Comparison of ENCODE assay signal across 31 mouse cellular contexts in the genomic region with DNA sequence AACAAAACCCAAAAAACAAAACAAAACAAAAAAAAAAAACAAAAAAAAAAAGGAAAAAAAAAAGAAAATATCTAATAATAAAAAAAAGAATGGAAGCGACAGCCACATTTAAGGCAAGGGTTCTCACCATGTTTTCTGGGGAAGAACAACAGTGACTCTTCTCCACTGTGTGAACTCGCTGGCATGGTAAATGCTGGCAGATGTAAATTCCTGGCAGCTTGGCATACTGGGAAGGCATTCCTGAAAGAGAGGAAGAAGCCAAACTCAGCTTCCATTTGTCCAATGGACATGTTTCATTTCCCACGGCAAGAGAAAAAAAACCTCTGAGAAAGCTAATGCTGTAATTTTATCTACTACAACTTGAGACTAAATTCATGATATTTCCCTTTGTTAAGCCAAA.
A peak's percentile ranks its signal among the peaks of the same experiment; 100 is the strongest.
DNase-seq lines count a peak whose midpoint lies in the region; ATAC-seq lines count a peak whose summit lies in the region.
"Had no signal": no experiment of that assay in that cellular context is flagged by ENCODE, and none has a peak within 500 bp of the region (broad histone marks: within the 10 kb centered on the region; RNA-seq: fewer than 3 reads in every experiment).

No protein-coding gene starts in this region.

- H3K27ac ChIP-seq in forebrain, embryonic 14.5 days (ENCODE audit: low read depth, low read length), result no peak overlapping the region
- H3K27ac ChIP-seq in forebrain, embryonic 10.5 days, result no peak overlapping the region
- no peak overlapping the region for H3K27ac ChIP-seq in kidney, embryonic 15.5 days
- H3K27ac ChIP-seq: embryonic facial prominence, embryonic 10.5 days; embryonic facial prominence, embryonic 15.5 days; forebrain, embryonic 13.5 days; heart, embryonic 10.5 days; hindbrain, embryonic 15.5 days; kidney, postnatal 0 days; limb, embryonic 12.5 days; liver, embryonic 15.5 days; midbrain, embryonic 10.5 days; midbrain, embryonic 15.5 days; neural tube, embryonic 12.5 days had no signal

- ATAC-seq in forebrain, embryonic 14.5 days, result no peak
- ATAC-seq in kidney, embryonic 15.5 days (replicated peaks; ENCODE audit: low FRiP score), result no peak
- ATAC-seq: forebrain, embryonic 13.5 days; midbrain, embryonic 15.5 days had no signal

- no peak overlapping the region for H3K4me3 ChIP-seq in forebrain, embryonic 14.5 days (ENCODE audit: low read depth, low read length)
- no peak overlapping the region for H3K4me3 ChIP-seq in forebrain, embryonic 10.5 days
- no peak overlapping the region for H3K4me3 ChIP-seq in kidney, embryonic 15.5 days (replicated peaks)
- H3K4me3 ChIP-seq: embryonic facial prominence, embryonic 10.5 days; embryonic facial prominence, embryonic 15.5 days; forebrain, embryonic 13.5 days; heart, embryonic 10.5 days; hindbrain, embryonic 15.5 days; limb, embryonic 12.5 days; liver, embryonic 15.5 days; midbrain, embryonic 10.5 days; midbrain, embryonic 15.5 days; myocyte; neural tube, embryonic 12.5 days had no signal

- no peak overlapping the region for H3K9ac ChIP-seq in forebrain, embryonic 14.5 days (ENCODE audit: low read length)
- no peak overlapping the region for H3K9ac ChIP-seq in kidney, embryonic 15.5 days
- H3K9ac ChIP-seq: embryonic facial prominence, embryonic 15.5 days; forebrain, embryonic 13.5 days; hindbrain, embryonic 15.5 days; limb, embryonic 12.5 days; liver, embryonic 15.5 days; lung, embryonic 14.5 days; midbrain, embryonic 15.5 days; neural tube, embryonic 12.5 days had no signal

- H3K4me1 ChIP-seq in forebrain, embryonic 14.5 days (ENCODE audit: control insufficient read depth, insufficient read depth, low read length), result no peaks in the 10 kb centered on the region
- no peaks in the 10 kb centered on the region for H3K4me1 ChIP-seq in forebrain, embryonic 10.5 days
- no peaks in the 10 kb centered on the region for H3K4me1 ChIP-seq in kidney, embryonic 15.5 days
- H3K4me1 ChIP-seq: embryonic facial prominence, embryonic 15.5 days; forebrain, embryonic 13.5 days; hindbrain, embryonic 15.5 days; limb, embryonic 12.5 days; liver, embryonic 15.5 days; midbrain, embryonic 10.5 days; midbrain, embryonic 15.5 days; neural tube, embryonic 12.5 days had no signal

- DNase-seq in forebrain, embryonic 14.5 days (ENCODE audit: low spot score), result peak; percentile 49
- no peak for DNase-seq in forebrain, embryonic 10.5 days (ENCODE audit: extremely low spot score, low spot score)
- DNase-seq in brain, adult 2 months (ENCODE audit: low read depth, low spot score), result peak; percentile 96
- DNase-seq in cerebellum, adult 18-20 months, result peak; percentile 76 to 89
- DNase-seq in cerebellum, postnatal 10 days, result peak; percentile 81 to 85
- no peak for DNase-seq in kidney, postnatal 14 days
- no peak for DNase-seq in adrenal gland, postnatal 14 days
- DNase-seq: adrenal gland, postnatal 10 days; gastrocnemius, postnatal 14 days; kidney, adult 18-20 months; layer of hippocampus, adult 9-11 months; lung, embryonic 14.5 days; lung, postnatal 14 days; right cerebral cortex, adult 18-20 months; right cerebral cortex, postnatal 4 days; thymus, adult 2 months; thymus, postnatal 4 days had no signal

- H3K4me2 ChIP-seq in forebrain, embryonic 14.5 days (ENCODE audit: low read length), result no peak overlapping the region
- no peak overlapping the region for H3K4me2 ChIP-seq in kidney, embryonic 15.5 days
- H3K4me2 ChIP-seq: embryonic facial prominence, embryonic 15.5 days; forebrain, embryonic 13.5 days; hindbrain, embryonic 15.5 days; limb, embryonic 12.5 days; liver, embryonic 15.5 days; lung, embryonic 14.5 days; midbrain, embryonic 15.5 days; neural tube, embryonic 12.5 days had no signal

- H3K27me3 ChIP-seq in forebrain, embryonic 14.5 days (replicated peaks; ENCODE audit: control insufficient read depth, insufficient read depth, low read length), result no peaks in the 10 kb centered on the region
- H3K27me3 ChIP-seq in forebrain, embryonic 10.5 days (ENCODE audit: poor library complexity, severe bottlenecking), result no peaks in the 10 kb centered on the region
- H3K27me3 ChIP-seq in kidney, embryonic 15.5 days, result no peaks in the 10 kb centered on the region
- H3K27me3 ChIP-seq: embryonic facial prominence, embryonic 15.5 days; forebrain, embryonic 13.5 days; hindbrain, embryonic 15.5 days; limb, embryonic 12.5 days; liver, embryonic 15.5 days; midbrain, embryonic 15.5 days; neural tube, embryonic 12.5 days had no signal

- H3K9me3 ChIP-seq in forebrain, embryonic 14.5 days (replicated peaks; ENCODE audit: control insufficient read depth, low read length), result no peaks in the 10 kb centered on the region
- H3K9me3 ChIP-seq in forebrain, embryonic 10.5 days, result no peaks in the 10 kb centered on the region
- no peaks in the 10 kb centered on the region for H3K9me3 ChIP-seq in kidney, embryonic 15.5 days (replicated peaks)
- H3K9me3 ChIP-seq: embryonic facial prominence, embryonic 10.5 days; embryonic facial prominence, embryonic 15.5 days; forebrain, embryonic 13.5 days; G1E; heart, embryonic 10.5 days; hindbrain, embryonic 15.5 days; limb, embryonic 12.5 days; liver, embryonic 15.5 days; midbrain, embryonic 10.5 days; midbrain, embryonic 15.5 days; neural tube, embryonic 12.5 days had no signal

- H3K36me3 ChIP-seq in forebrain, embryonic 14.5 days (ENCODE audit: control insufficient read depth, insufficient read depth, low read length), result no peaks in the 10 kb centered on the region
- H3K36me3 ChIP-seq in forebrain, embryonic 10.5 days (replicated peaks), result no peaks in the 10 kb centered on the region
- no peaks in the 10 kb centered on the region for H3K36me3 ChIP-seq in kidney, embryonic 15.5 days
- H3K36me3 ChIP-seq: embryonic facial prominence, embryonic 10.5 days; embryonic facial prominence, embryonic 15.5 days; G1E; heart, embryonic 10.5 days; hindbrain, embryonic 15.5 days; limb, embryonic 12.5 days; liver, embryonic 15.5 days; midbrain, embryonic 10.5 days; midbrain, embryonic 15.5 days; neural tube, embryonic 12.5 days had no signal

- 83% methylated on average over 3 of the region's 3 CpGs for WGBS in forebrain, embryonic 14.5 days
- 92% methylated on average over 3 of the region's 3 CpGs for WGBS in forebrain, embryonic 10.5 days
- 84% methylated on average over 3 of the region's 3 CpGs for WGBS in kidney, embryonic 15.5 days

Comparison
In these comparisons a context has a peak if more than half of its experiments do, and no peak if none do; other contexts are left out.
1. DNase-seq: peak in forebrain, embryonic 14.5 days (single experiment), brain, adult 2 months (single experiment), cerebellum, adult 18-20 months (2 of 2) and cerebellum, postnatal 10 days (2 of 2); none in forebrain, embryonic 10.5 days (single experiment), kidney, postnatal 14 days (single experiment) and adrenal gland, postnatal 14 days (single experiment).